Mouse (Mus musculus) lung, postnatal 0 days (tissue): ENCODE results near the gene Bcr. TPM values are rescaled to one million over a fixed set of nuclear protein-coding genes. Genes with fewer than 3 reads are reported as not detected.

Experiments
- ATAC-seq: fragments of 200-750 bp; cut with Nextera tagmentation; 2 replicates; pipeline ENCODE4 v1.8.0; 2017; ENCODE audit warnings: moderate library complexity
- DNase-seq: peaks from one replicate; pipeline ENCODE4 v3.0.0-alpha.2; 2016; ENCODE audit warnings: low spot score
- H3K27ac ChIP-seq: fragments of 300-500 bp; sonication (generic); 2 replicates; pipeline ENCODE4 v1.5.1; 2014; ENCODE audit warnings: antibody characterized with exemption, mild to moderate bottlenecking, low read length, mixed read lengths
- H3K27me3 ChIP-seq: fragments of 300-500 bp; sonication (generic); replicated peaks from 2 replicates; pipeline ENCODE4 v1.6.1; 2014; ENCODE audit warnings: low read length, mixed read lengths; ENCODE audit not compliant: insufficient read depth
- H3K36me3 ChIP-seq: fragments of 300-500 bp; sonication (generic); 2 replicates; pipeline ENCODE4 v1.6.1; 2014; ENCODE audit warnings: low read length, mixed read lengths; ENCODE audit not compliant: insufficient read depth
- H3K4me1 ChIP-seq: fragments of 300-500 bp; sonication (generic); 2 replicates; pipeline ENCODE4 v1.6.1; 2014; ENCODE audit warnings: antibody characterized with exemption, low read depth, low read length, mixed read lengths; ENCODE audit not compliant: insufficient read depth
- H3K4me2 ChIP-seq: fragments of 300-500 bp; sonication (generic); replicated peaks from 2 replicates; pipeline ENCODE4 v1.6.1; 2014; ENCODE audit warnings: low read depth, mild to moderate bottlenecking, low read length, moderate library complexity, mixed read lengths
- H3K4me3 ChIP-seq: fragments of 300-500 bp; sonication (generic); 2 replicates; pipeline ENCODE4 v1.5.1; 2014; ENCODE audit warnings: low read depth, low read length
- H3K9ac ChIP-seq: fragments of 300-500 bp; sonication (generic); replicated peaks from 2 replicates; pipeline ENCODE4 v1.6.1; 2014; ENCODE audit warnings: low read depth, mild to moderate bottlenecking
- H3K9me3 ChIP-seq: fragments of 300-500 bp; sonication (generic); 2 replicates; pipeline ENCODE4 v1.6.1; 2016; ENCODE audit warnings: low read length, mixed read lengths
- CTCF ChIP-seq: IDR thresholded peaks from 2 replicates; pipeline ENCODE4 v1.5.1; 2016; ENCODE audit warnings: antibody characterized with exemption, mild to moderate bottlenecking
- EP300 ChIP-seq: IDR thresholded peaks from 2 replicates; pipeline ENCODE4 v1.6.1; 2016; ENCODE audit warnings: antibody characterized with exemption, mild to moderate bottlenecking, control low read depth
- WGBS: fragments of 180-500 bp; shearing (Covaris S2); extraction: QIAGEN DNeasy Blood & Tissue Kit; methylation state at CpG from one replicate; pipeline ENCODE4 v1.1.7; 2014; 5-methylcytosine and 5-hydroxymethylcytosine counted together
- polyA plus RNA-seq: library from polyadenylated mRNA; unstranded; fragments of >200 nt; fragmentation: Nextera tagmentation; extraction: Ambion mirVana; gene quantifications from 2 replicates; pipeline ENCODE4 v1.2.1, GENCODE M21; 2015

The Bcr gene
- polyA plus RNA-seq, 1 experiment from 2014 or later, result 20.2 TPM

DNA sequence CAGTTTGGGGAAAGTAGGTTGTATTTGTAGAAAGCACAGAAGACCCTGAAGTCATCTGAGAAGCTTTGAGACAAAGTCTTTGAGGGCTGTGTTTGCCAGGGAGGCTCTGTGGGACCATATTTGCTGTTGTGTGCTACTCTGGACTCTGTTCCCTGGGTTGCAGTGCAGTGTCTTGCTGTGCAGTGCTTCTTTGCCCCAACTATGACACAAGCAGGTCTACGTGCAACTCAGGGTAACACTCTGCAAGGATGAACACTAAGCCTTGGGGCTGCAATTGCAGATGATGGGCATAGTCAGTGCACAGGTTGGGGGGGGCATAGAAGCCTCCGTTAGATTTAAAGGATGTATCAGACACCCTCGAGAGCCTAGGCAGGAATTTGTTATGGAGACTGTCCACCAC lies 160.3 kb downstream of the Bcr start:
- no peak overlapping the region for H3K9ac ChIP-seq
- peaks cover 9% of the 10 kb centered on the region; the same call in 1 of the 2 replicates for H3K4me1 ChIP-seq
- ATAC-seq, result no peak

GRCm38 (mm10) chr10:75221936-75222610 lies 161.7 kb downstream of the Bcr start:
- peak overlapping the region; percentile 59; the same call in 1 of the 2 replicates for H3K27ac ChIP-seq
- WGBS, result 55% methylated on average over 4 of the region's 4 CpGs
- H3K4me1 ChIP-seq, result peaks cover 9% of the 10 kb centered on the region; the same call in 1 of the 2 replicates
- no peak overlapping the region for H3K4me3 ChIP-seq
- no peaks in the 10 kb centered on the region for H3K36me3 ChIP-seq
- no peak overlapping the region for H3K9ac ChIP-seq
- ATAC-seq (peak; percentile 16), DNase-seq (no peak)
- H3K27me3 ChIP-seq, result no peaks in the 10 kb centered on the region
- no peaks in the 10 kb centered on the region for H3K9me3 ChIP-seq
- TF ChIP-seq CTCF, result no peak
- no peak for TF ChIP-seq EP300
- no peak overlapping the region for H3K4me2 ChIP-seq

More for the DNA sequence above, 160.3 kb downstream of the Bcr start:
- Histone ChIP-seq H3K27me3 (no peaks in the 10 kb centered on the region), H3K27ac (no peak overlapping the region), H3K4me3 (no peak overlapping the region), H3K36me3 (no peaks in the 10 kb centered on the region), H3K9me3 (no peaks in the 10 kb centered on the region), H3K4me2 (no peak overlapping the region)
- TF ChIP-seq CTCF (no peak), EP300 (no peak)
- WGBS, result 93% methylated on average over 3 of the region's 3 CpGs
- DNase-seq, result no peak

- H3K27me3 ChIP-seq, result no peaks in the 10 kb centered on the region
- no peak for TF ChIP-seq EP300
- no peak for TF ChIP-seq CTCF
- peaks cover 9% of the 10 kb centered on the region; the same call in 1 of the 2 replicates for H3K4me1 ChIP-seq
- H3K9ac ChIP-seq, result no peak overlapping the region
- ATAC-seq (peak; percentile 75), DNase-seq (peak; percentile 60)
- no peaks in the 10 kb centered on the region for H3K36me3 ChIP-seq
- H3K4me2 ChIP-seq, result no peak overlapping the region
- no peaks in the 10 kb centered on the region for H3K9me3 ChIP-seq
- 54% methylated on average over 5 of the region's 5 CpGs for WGBS
- H3K27ac ChIP-seq, result peak overlapping the region; percentile 59; the same call in 1 of the 2 replicates
- no peak overlapping the region for H3K4me3 ChIP-seq
These were observed 162.2 kb downstream of the Bcr start for GRCm38 (mm10) chr10:75222611-75222998.

DNA sequence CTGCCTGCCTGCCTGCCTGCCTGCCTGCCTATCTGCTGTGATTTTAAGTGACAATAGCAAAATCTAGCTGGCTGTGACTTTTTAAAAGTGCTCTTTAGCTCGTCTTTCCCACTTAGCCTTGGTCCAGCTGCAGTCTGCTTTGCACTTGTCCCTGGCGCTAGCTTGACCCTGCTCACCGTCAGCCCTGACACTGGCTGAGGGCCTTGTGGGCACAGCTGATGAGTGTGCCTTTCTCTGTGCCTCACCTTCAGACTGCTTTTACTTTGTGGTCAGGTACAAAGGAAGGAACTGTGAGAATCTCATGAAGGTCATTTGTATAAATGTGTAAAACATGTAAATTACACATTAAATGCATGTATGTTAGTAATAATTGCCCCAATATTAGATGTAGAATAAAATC lies 163.8 kb downstream of the Bcr start:
- no peak for ATAC-seq
- TF ChIP-seq EP300 (no peak), CTCF (no peak)
- no peak overlapping the region for H3K9ac ChIP-seq

DNA sequence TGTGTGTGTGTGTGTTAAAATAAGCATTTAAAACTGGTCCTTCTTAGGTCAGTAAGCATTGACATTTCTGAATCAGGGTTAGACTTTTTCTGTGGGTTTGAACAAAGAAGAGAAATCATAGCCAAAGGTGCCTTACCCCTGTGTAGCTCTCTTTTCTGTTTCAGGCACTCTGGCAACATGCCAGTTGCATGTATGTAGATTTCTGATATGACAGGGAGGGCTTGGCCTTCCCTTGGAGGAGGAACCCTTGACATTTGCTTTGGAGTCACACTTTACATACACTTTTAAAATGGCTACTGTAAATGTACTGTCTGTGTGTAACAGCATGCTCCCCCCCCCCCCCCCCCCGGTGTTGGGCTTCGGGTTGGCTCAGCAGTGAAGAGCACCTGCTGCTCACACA lies 164.2 kb downstream of the Bcr start:
- no peak for DNase-seq
- Histone ChIP-seq H3K9ac (no peak overlapping the region), H3K36me3 (no peaks in the 10 kb centered on the region), H3K27ac (no peak overlapping the region), H3K4me3 (no peak overlapping the region), H3K9me3 (no peaks in the 10 kb centered on the region), H3K4me2 (no peak overlapping the region), H3K4me1 (peaks cover 9% of the 10 kb centered on the region; the same call in 1 of the 2 replicates), H3K27me3 (no peaks in the 10 kb centered on the region)
- TF ChIP-seq CTCF, result no peak
- no peak for TF ChIP-seq EP300
- 0% methylated on average over 1 of the region's 2 CpGs for WGBS
- ATAC-seq, result no peak

More for the DNA sequence above, 163.8 kb downstream of the Bcr start:
- Histone ChIP-seq H3K9me3 (no peaks in the 10 kb centered on the region), H3K27me3 (no peaks in the 10 kb centered on the region), H3K4me1 (peaks cover 9% of the 10 kb centered on the region; the same call in 1 of the 2 replicates), H3K4me3 (no peak overlapping the region), H3K36me3 (no peaks in the 10 kb centered on the region), H3K4me2 (no peak overlapping the region), H3K27ac (no peak overlapping the region)
- DNase-seq, result no peak
- 45% methylated on average over 3 of the region's 3 CpGs for WGBS

GRCm38 (mm10) chr10:75227381-75227780 lies 167.0 kb downstream of the Bcr start:
- H3K9ac ChIP-seq, result no peak overlapping the region
- no peak overlapping the region for H3K27ac ChIP-seq
- WGBS, result 86% methylated on average over 3 of the region's 3 CpGs
- ATAC-seq (no peak), DNase-seq (no peak)
- H3K4me1 ChIP-seq, result 0 out of 2 replicates have a peak, but pooled peaks cover 3% of the 10 kb centered on the region
- no peak overlapping the region for H3K4me2 ChIP-seq
- TF ChIP-seq CTCF (no peak), EP300 (no peak)
- no peaks in the 10 kb centered on the region for H3K9me3 ChIP-seq
- H3K27me3 ChIP-seq, result no peaks in the 10 kb centered on the region
- no peak overlapping the region for H3K4me3 ChIP-seq
- H3K36me3 ChIP-seq, result no peaks in the 10 kb centered on the region; the same call in 1 of the 2 replicates
